In the genomic region with DNA sequence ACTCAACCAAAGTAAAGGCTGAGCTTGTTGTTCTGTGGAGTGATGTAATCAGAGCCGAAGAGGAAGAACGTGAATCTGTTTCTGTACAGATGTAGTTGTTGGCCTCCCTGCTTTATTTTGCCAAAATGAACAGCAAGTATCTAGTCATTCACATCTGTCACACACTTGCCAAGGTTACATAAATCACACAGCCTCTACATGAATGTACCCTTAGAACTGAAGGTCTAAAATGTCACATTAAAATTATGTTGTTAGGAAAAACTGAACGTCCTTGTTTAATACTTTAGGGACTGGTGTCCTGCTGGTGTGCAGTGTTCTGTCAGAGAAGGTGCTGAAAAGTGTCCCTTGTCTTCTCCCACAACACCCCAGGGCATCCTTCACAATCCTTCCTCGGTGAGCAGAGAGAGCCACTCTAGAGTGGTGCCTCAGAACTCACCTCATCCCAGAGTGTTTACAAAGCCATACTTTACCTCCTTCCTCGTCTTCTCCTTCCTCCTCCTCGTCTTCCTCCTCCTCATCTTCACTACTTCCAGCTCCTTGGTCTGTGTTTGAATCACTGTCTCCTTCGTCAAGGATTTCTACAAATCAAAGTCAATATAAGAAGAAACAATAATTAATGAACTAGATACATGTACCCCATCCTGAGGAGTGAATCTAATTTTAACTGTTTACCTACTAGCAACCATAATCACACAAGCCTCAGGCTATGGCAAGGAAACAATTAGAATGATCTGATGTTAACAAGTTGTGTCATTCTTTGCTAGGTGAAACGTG, we compare ENCODE assay signal across 21 mouse cellular contexts. TPM values are rescaled to one million over a fixed set of nuclear protein-coding genes. Genes with fewer than 3 reads are reported as not detected.
DNase-seq lines count a peak whose midpoint lies in the region; TF ChIP-seq lines count a peak whose summit lies in the region.
"Had no signal": no experiment of that assay in that cellular context is flagged by ENCODE, and none has a peak within 500 bp of the region (broad histone marks: within the 10 kb centered on the region; RNA-seq: fewer than 3 reads in every experiment).

No protein-coding gene starts in this region.

- peak overlapping the region; percentile 41 for H3K27ac ChIP-seq in layer of hippocampus, adult 2 months
- H3K27ac ChIP-seq: embryonic facial prominence, embryonic 10.5 days; embryonic facial prominence, embryonic 12.5 days; forebrain, embryonic 13.5 days; forebrain, embryonic 15.5 days had no signal

- DNase-seq in adrenal gland, adult 8-10 months = peak; percentile 5
- no peak for DNase-seq in adrenal gland, postnatal 4 days (ENCODE audit: low spot score in 2 of 2)
- no peak for DNase-seq in layer of hippocampus, adult 2 months (ENCODE audit: low spot score in 2 of 2)
- DNase-seq in layer of hippocampus, postnatal 10 days (ENCODE audit: low spot score in 2 of 2) = no peak
- peak; percentile 77 for DNase-seq in adipocyte (ENCODE audit: low spot score)
- peak; percentile 32 for DNase-seq in adrenal gland, postnatal 14 days
- DNase-seq in lung, postnatal 10 days = no peak
- DNase-seq in neural tube, embryonic 10.5 days (ENCODE audit: extremely low spot score, low spot score) = no peak
- DNase-seq: B cell, adult 2 months; cerebellum, adult 11 months; cerebellum, adult 18-20 months; cerebellum, adult 8-10 months; cerebellum, adult 9-11 months; cerebellum, postnatal 14 days; cerebellum, postnatal 36 days; embryo, embryonic 11 days; forebrain, postnatal 0 days had no signal

- no peak for TF ChIP-seq CTCF in layer of hippocampus, adult 2 months (conservative IDR thresholded peaks at IDR 0.05)

- H3K4me3 ChIP-seq in layer of hippocampus, adult 2 months = no peak overlapping the region
- H3K4me3 ChIP-seq: embryonic facial prominence, embryonic 10.5 days; embryonic facial prominence, embryonic 12.5 days; forebrain, embryonic 13.5 days; forebrain, embryonic 15.5 days had no signal

RNA-seq across cellular contexts. Expression of a gene that starts 29.4 kb away (rescaled TPM):
- 10 to 100 TPM; 27.6 to 36.8 (median 31.6) TPM for total RNA-seq in adrenal gland, adult 8-10 months (2022)
- 10 to 100 TPM; 41.1 TPM for total RNA-seq in adrenal gland, postnatal 4 days (2021)
- 10 to 100 TPM; 26.7 to 29.7 TPM for total RNA-seq in layer of hippocampus, adult 2 months (2021)
- 10 to 100 TPM; 24.9 to 25.2 TPM for total RNA-seq in layer of hippocampus, postnatal 10 days (2021)
- 27.9 and 36.4 TPM in 2 replicates for total RNA-seq in adrenal gland, postnatal 14 days (2021)

Comparison
In these comparisons a context has a peak if more than half of its experiments do, and no peak if none do; other contexts are left out.
1. DNase-seq: peak in adrenal gland, adult 8-10 months (single experiment), adipocyte (single experiment) and adrenal gland, postnatal 14 days (single experiment); none in adrenal gland, postnatal 4 days (0 of 2), layer of hippocampus, adult 2 months (0 of 2), layer of hippocampus, postnatal 10 days (0 of 2), lung, postnatal 10 days (single experiment) and neural tube, embryonic 10.5 days (single experiment).